Comparison of ENCODE assay signal across 10 mouse cellular contexts in the genomic region with DNA sequence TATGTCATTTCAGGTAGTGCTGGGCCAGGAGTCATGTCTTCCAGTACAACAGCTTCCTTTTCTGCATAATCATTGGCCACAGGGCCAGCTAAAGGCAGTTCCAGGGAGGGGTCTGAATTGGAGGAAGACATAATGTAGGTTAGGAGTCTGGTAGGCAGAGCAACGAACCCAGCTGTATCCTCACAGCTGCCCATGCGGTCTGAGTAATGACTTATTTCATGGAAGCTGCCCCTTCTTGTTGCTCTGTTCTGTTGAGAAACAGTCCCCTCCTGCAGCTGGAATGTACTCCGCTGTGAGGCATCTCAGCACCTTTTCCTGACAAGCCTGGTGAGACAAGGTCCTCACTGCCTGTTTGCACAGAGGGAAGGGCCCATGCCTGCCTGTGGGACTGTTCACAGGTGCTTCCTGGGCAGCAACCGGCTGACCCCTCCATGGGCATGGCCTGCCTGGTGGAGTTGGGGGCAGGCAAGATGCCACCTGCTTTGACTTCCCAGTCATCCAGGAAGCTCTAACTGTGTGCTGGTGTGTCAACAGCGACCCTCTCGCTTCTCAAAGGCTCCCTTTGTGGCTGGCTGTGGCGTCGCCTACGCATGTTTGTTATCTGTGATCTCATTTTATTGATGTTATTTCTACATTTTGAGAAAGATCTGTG.
DNase-seq lines count a peak whose midpoint lies in the region; ATAC-seq lines count a peak whose summit lies in the region.
"Had no signal": no experiment of that assay in that cellular context is flagged by ENCODE, and none has a peak within 500 bp of the region (broad histone marks: within the 10 kb centered on the region; RNA-seq: fewer than 3 reads in every experiment).

No protein-coding gene starts in this region.

- H3K27me3 ChIP-seq in heart, embryonic 15.5 days = no peaks in the 10 kb centered on the region
- no peaks in the 10 kb centered on the region for H3K27me3 ChIP-seq in splenic B cell, adult 2 months (ENCODE audit: control insufficient read depth, insufficient read depth, low read length, poor library complexity, severe bottlenecking)

- H3K36me3 ChIP-seq in heart, embryonic 15.5 days = no peaks in the 10 kb centered on the region
- peaks cover 14% of the 10 kb centered on the region for H3K36me3 ChIP-seq in splenic B cell, adult 2 months (ENCODE audit: control insufficient read depth, insufficient read depth, low read length, poor library complexity, severe bottlenecking)

- H3K4me1 ChIP-seq in heart, embryonic 15.5 days (replicated peaks) = peaks cover 59% of the 10 kb centered on the region

- no peak overlapping the region for H3K9ac ChIP-seq in heart, embryonic 15.5 days
- H3K9ac ChIP-seq: forebrain, postnatal 0 days had no signal

- H3K27ac ChIP-seq in heart, embryonic 15.5 days = peak overlapping the region; percentile 4

- WGBS in heart, embryonic 15.5 days = 61% methylated on average over 9 of the region's 9 CpGs

- no peaks in the 10 kb centered on the region for H3K9me3 ChIP-seq in heart, embryonic 15.5 days (replicated peaks)

- DNase-seq in heart, postnatal 4 days = no peak
- peak; percentile 86 for DNase-seq in CD4-positive, CD25-positive, alpha-beta regulatory T cell, adult 2 months (ENCODE audit: low read depth, low spot score)
- peak; percentile 90 for DNase-seq in induced T-regulatory cell, adult 2 months (ENCODE audit: low read depth)
- DNase-seq in splenic B cell, adult 2 months (ENCODE audit: low read depth, low spot score) = peak; percentile 34
- DNase-seq in cerebellum, adult 11-12 months = no peak
- no peak for DNase-seq in layer of hippocampus, postnatal 14 days (ENCODE audit: low spot score in 2 of 2)
- no peak for DNase-seq in MN1 (ENCODE audit: low spot score)
- DNase-seq: adrenal gland, adult 8-10 months; forebrain, postnatal 0 days had no signal

- 0 out of 2 replicates have a peak overlapping the region, but pooled peaks have one; percentile 11 for H3K4me2 ChIP-seq in heart, embryonic 15.5 days

- no peak; the same call in 1 of the 2 replicates for ATAC-seq in heart, embryonic 15.5 days (replicated peaks; ENCODE audit: insufficient number of reproducible peaks, insufficient read depth, low FRiP score, low read depth)
- ATAC-seq: forebrain, postnatal 0 days had no signal

- no peak overlapping the region for H3K4me3 ChIP-seq in heart, embryonic 15.5 days

Comparison
In these comparisons a context has a peak if more than half of its experiments do, and no peak if none do; other contexts are left out.
1. DNase-seq: peak in CD4-positive, CD25-positive, alpha-beta regulatory T cell, adult 2 months (single experiment), induced T-regulatory cell, adult 2 months (single experiment) and splenic B cell, adult 2 months (single experiment); none in heart, postnatal 4 days (single experiment), cerebellum, adult 11-12 months (single experiment), layer of hippocampus, postnatal 14 days (0 of 2) and MN1 (single experiment).